Mouse (Mus musculus) spleen, postnatal 4 days (tissue): ENCODE results near the gene Adam12.
"Not testable (repeated sequence)": the region's sequence is repeated elsewhere in the genome, so short reads cannot be mapped to it uniquely, and the experiment has no call there.

ENCODE experiments used
- DNase-seq, 2 experiments: peaks; one replicate each; pipeline ENCODE4 v3.0.0; 2022; ENCODE audit warnings: low spot score in 2 of 2

Gene Adam12

DNA sequence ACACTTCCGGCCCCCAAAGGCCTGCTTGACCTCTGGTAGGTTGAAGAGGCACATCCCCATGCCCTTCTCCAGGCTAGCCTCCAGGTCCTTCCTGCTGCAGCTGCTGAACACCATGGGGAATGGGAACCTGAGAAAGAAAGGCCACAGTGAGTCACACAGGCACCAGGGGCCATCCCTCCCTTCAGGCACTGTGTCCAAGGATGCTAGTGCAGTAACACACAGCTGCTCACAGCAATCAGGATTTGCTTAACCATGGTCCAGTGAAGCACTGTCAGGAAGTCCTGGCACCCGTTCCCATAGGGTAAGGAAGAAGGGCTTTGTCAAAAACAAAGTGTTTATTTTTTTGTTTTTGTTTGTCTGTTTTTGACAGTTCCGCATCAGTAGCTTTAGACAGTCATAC, 294.5 kb downstream of the Adam12 start:
- no peak for DNase-seq

DNA sequence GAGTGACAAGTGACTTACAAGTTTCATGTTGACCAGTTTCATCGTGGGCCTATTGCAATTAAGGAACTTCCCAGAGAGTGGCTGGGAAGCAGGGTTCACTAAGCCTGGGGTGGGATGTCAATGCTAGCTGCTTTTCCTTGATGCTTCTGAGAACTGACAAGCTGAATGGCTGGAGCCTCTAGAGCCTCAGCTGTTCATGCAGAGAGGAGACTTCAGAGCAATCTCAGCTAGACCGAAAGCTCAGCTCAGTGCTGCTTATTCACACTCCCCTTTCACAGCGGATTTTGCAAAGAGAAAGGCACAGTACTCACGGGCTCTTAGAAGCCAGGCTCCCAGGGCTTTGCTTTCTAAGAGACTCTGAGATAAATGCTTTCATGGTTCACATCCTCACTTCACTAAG, 295.6 kb downstream of the Adam12 start:
- DNase-seq: no peak

DNA sequence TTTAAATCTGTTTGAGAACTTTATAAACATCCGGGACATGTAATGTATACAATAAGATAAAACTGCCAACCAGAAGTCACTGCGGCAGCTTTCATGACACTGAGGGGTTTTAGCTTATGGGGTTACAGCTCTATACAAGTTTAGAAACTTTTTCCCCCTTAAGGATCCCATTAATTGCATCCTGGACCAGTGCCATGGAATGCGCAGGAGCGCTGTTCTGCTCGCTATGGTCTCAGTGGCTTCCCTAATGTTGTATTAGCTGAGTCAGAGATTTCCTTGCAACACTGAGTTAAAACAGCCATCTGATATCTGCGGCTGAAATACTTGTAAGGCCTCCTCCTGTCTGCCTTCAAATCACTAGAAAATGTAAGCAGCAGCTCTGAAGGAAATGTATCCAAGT, 298.6 kb downstream of the Adam12 start:
- no peak for DNase-seq

DNA sequence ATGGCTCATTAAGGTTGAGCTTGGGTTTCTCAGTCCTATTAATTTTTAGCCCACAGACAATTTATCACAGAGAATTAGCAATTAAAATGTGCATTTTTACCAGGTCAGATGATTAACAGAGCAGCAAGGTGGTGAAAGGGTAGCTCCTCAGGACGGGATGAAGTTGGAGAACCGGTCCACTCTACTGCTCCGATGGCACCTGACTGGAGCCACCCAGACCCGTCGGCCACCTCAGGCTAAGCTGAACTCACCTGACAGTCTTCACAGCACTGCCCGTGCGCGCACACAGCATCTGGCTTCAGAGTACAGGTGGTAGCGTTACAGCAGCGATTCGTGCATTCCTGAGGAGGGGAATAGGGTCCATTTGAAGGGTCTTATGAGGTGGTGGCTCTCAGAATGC, 300.5 kb downstream of the Adam12 start:
- DNase-seq: no peak

DNA sequence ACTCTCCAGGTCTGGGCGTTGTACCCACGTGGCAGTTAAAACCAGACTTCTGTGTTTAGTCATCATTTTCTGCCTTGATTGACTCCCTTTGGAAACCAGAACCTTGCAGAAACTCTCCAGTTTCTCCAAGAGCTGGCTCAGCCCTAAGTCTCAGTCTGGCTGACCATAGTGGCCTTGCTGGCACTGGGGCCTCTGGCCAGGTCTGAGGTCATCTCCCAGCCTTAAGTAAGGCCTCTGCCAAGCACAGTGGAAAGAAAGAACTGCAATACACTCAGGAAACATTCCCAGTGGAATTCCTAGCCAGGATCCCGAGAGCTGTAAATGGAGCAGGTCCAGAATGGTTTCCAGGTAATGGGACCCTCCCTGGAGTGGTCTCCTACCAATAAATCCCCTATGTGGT, 303.0 kb downstream of the Adam12 start:
- no peak for DNase-seq

DNA sequence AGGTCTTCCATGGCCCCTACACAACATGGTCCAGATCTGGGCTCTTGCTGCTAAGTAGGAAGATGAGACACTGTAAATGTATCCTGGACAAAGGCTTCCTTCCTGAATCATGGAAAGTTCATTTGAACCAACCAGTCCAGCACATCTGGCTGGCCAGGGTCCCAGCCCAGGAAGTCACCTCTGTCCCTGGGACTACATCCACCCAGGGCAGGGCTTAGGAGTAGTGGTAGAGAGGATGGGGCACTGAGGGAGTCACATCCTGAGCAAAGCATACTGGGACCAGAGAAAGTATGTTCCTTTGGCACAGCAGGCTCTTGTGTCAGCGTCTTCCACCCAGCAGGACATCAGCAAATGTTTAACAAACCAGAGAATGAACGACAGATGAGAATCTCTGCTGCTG, 306.2 kb downstream of the Adam12 start:
- DNase-seq: no peak

DNA sequence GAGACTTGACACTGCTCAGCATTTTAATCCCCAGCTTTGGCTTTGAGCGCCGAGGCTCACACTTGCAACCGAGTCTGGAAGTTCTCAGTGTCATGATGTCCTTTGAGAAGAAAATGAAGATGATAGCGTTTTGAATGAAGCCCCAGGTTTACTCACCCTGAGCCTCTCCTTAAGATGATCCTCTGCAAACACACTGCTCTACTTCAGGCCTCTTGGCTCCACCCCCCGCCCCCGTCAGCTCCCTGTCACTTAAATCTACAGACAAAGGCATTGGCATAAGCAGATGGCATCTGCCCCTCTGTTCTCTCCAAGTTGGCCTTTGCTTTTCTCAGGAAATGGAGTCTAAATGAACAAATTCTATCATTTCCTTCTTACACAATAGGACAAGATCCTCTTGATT, 308.0 kb downstream of the Adam12 start:
- DNase-seq: no peak

DNA sequence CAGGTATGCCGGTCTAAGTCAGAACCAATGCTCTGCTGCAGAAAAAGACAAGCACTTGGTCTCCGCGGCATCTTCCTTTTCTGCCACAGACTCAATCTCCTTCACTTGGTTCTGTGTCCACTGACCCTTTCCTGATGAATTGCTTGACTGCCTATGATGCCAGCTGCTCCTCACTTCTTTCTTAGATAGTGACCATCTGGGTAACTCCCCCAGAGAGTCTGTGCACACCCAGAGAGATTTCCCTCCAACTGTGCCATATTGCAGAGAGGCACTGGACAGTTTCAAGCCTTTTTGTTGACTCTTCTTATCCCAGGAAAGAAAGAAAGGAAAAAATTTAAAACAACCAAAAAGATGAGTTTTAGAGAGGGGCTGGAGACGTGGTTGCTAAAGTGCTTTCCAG, 310.7 kb downstream of the Adam12 start:
- no peak for DNase-seq

DNA sequence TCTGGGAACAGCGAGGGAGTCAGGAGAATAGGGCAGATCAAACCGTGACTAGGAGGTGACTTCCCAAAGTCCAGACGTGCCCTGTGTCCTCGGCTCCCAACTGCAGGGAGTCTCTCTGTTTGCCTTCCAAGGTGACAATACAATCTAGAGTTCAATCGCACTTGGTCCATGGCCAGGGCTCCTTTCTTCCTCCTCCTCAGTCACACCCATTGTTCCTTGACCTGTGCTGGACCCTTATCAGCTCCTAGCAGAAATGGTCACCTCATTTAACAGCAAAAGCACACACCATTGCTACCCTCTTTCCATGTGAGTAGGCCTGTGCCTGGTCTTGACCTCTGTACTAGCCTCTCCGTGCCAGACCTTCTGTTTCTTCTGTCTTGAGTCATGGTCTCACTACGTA, 311.2 kb downstream of the Adam12 start:
- DNase-seq: no peak

DNA sequence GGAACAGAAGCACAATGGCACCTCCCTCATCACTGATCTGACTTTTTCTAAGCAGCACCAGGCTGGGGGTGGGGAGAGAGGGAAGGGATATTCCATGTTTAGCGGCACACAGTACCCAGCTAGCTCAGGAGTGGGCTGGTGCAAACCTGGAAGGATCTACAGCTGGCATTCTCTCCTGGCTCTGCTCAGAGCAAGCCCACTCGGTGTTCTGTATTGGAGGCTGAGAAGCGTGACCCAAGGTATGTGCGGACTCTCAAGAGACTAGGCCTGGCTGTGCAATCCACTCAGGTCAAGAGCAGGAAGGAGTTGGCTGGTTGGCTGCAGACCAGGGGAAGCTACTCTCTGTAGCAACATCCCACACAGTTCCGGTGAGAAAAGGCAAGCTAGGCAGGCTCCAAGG, 312.0 kb downstream of the Adam12 start:
- no peak for DNase-seq

DNA sequence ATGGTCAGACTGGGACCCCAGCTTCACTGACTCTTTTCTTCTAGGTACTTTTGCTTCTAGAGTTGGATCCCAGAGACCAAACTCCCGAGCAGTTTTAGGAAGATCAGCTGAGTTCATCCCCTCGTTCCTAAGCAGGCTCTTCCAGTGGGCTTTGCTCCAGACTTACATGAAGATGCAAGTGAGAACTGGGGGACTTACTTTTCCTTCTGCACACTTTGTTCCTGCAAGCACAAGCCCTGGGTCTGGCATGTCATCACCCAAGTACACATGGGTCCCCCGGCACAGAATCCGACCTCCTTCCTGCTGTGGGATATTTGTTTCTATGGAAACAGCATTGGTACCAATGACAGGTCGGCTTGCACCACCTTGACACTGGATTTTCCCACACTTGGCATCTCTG, 312.6 kb downstream of the Adam12 start:
- DNase-seq: no peak

DNA sequence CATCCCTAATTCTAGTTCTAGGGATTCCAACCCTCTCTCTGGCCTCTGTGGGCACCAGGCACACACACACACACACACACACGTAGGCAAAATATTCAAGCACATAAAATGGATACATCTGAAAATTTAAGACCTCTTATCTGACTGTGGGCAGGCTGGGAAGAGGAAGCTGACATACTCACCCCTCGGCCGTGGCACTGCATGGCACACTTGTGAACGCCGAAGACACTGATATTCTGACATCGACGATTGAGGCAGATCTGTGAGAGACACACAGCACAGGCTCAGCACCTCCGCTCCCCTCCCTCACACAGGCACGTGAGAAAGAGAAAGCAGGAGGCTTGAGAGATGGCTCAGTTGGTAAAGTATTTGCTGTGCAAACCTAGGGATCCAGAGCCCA, 315.7 kb downstream of the Adam12 start:
- no peak for DNase-seq

DNA sequence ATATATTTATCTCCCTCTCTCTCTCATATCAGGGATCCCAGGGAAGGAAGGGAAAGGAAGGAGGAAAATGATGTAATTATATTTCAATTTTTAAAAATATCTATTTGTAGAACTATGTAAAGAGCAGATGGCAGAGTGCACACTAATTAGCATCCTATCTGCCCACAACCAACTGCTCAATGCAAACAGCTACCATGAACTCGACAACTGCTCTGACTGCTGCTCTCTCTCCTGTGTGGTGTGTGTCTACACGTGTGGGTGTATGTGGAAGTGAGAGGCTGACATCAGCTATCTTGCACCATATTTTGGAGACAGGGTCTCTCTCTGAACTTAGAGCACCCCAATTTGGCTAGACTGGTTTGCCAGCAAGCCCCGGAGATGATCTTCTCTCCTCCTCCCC, 320.1 kb downstream of the Adam12 start:
- DNase-seq: no peak

DNA sequence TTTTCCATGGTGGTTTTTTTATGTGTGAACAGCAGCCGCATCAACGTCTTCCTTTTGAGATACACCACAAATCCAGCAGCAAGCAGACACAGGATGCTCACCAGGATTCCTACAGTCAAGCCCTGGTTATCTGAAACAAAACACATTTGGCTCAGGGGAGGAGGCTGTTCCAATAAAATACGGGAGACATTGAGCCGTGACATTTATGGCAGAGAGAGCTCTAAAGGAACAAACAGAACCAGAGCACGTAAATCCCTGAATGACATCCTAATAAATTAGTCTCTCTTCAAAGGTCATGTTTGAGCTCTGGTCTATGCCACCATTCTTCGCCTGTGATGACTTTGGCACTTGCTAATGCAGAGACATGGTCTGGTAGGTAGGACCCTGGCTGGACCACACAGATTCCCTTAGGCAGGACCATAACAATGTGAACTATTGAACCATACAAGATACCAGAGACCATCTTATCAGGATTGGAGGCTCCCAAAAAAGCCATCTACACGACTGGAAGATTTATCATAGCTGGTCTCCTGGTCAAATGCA, 322.0 kb downstream of the Adam12 start:
- DNase-seq: no peak

DNA sequence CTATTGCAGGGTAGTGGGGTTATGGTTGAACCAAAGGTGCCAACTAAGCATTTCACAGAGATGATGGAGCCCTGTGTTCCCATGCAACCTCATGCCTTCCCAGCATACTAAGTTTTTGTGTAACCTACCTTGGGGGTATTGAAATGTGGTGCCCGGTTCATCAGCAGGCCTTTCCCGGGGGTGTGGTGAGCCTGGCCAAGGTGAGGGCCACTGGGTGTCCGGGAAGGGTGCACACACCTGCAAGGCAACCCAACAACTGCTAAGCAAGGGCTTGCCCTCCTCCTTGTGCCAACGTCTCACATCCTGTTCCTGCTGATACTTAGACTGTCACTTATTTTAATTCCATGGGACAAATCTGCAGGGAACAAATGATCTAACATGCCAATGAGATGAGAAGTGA, 323.0 kb downstream of the Adam12 start:
- DNase-seq: no peak

DNA sequence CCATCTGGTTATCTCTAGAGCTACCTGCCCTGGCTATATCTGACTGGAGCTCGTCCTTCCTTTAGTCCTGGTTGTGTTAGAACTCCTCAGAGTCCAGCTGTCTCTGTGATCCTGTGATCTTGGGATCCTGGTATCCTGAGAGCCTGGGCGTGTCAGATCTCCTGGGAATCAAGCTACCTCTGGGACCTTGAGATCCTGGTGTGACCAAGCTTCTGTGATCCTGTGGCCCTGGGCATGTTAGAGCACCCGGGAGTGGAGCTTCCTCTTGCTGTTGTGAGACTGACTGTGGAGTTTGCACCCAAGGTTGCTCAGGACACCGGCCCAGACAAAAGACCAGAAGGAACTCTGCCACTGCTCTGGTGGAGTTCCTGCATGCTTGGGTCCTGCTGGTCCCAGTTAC, 332.6 kb downstream of the Adam12 start:
- no peak for DNase-seq

DNA sequence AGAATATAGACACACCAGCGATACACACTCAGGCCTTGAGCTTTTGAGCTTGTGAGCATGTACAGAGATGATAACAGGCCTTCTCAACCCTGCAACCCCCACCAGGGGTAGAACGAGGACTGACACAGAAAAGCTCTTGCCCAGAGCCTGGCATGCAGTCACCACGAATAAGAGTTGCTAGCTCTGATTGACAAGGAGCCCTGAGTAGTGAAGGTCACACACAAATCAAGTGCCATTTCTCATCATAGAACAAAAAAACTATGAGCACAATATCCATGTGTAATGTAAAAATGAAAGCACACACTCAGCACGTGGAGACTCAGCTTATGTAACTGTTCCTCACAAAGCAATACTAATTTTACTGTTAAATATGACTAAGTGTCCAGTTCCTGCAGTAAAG, 340.1 kb downstream of the Adam12 start:
- DNase-seq: no peak

DNA sequence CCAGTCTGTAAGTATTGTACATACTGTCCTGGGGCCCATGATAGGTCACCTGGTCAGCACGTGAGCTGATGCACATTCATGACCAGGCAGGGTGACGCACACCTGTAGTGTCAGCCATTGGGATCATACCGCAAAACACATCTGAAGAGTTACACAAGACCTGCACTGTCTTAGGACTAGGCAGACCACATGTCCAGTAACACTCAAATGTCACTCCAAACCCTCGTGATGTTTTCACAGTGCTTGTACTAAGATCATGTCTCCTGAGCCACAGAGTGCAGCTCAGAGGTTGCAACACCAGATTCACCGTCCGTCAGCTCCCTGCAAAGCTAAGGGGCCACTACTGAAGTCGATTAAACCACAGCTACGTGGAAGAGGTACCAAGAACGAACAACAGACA, 340.6 kb downstream of the Adam12 start:
- no peak for DNase-seq

DNA sequence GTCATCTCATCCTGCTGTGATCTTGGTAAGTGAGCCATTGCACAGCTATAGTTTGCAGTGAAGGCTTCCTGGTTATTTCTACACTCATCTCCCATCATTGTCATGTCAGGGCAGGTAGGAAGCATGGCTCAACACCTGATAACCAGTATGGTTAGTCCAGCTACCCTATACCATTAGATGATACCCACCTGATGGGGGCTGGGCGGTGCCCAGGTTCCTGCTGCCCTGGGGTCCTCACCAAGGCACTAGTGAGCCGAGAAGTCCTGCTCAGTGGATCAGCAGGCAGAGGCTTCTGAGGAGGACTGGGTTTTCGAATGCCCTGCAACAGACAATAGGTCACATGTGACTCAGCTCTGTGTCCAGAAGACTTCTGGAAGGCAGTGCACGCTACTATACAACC, 342.0 kb downstream of the Adam12 start:
- DNase-seq: no peak

DNA sequence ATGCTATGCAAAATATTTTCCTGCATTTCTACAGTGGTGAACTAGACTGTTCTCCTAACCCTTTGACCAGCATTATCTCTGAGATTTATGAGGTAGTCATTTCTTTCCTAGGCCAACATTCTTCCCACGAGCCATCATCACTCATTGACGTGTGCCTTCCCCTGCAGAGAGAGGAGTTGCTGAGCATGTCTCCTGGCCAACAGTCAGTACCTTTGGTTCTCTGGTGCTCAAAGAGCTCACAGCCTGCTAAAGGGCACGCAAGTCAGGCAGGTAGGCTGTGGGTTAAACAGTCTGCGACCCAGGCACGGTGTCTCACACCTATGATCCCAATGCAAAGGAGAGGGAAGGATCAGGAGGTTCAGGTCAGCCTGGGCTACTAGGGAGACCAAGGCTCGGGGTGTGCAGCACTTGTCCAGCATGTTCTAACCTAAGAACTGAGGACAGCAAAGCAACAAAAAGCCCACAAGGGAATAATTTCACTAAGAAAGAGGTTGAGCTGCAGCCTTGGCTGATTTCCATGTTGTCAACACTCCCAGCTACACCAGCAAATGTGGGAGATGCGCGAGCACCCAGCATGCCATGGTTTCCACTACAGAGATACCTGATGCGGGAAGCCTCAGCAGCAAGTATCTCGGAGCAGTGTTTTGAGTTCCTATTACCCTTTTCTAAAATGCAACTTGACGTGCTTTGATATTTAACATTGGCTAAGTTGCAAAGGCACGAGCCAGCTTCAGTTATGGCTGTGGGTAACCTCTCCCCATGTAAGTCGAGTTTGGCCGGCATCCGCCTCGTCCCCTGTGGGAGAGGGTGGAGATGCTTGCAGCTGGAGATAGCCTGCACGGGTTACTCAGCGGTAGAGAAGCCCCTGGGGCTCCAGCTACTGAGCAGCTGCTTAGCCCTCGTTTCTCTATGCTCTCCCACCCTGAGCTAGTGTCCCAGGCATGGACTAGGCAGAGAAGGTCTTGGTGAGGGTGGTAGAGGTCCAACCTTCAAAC, 342.7 kb downstream of the Adam12 start:
- no peak for DNase-seq

DNA sequence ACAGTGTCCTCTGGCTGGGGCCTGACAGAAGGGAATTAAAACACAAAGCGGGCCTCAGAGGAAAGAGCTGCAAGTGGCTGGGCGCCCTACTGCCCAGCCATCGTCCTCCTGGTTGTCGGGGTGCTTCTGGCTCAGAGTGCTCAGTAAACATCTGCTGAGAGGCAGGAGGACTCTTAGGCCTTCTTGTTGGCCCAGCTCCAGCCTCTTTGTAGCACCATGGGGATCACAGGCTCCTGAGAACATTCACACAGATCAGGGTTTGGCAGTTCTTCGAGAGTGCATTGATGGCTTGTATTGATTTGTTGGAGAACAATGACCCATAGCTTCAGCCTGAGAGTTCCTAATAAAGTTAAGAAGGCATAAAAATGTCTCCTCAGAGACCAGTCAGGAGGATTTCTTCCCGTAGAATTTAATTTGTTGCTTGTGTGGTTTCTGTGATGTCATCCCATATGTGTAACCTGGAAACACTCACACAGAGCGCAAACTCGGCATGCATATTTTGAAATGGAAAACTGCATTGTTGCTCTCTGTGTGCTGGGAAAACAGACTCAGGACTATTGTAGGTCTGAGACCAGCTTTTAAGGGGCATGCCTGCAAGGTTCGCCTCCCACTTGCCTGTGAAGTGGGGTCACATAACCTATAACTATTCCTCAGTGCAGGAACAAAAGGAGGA, 347.1 kb downstream of the Adam12 start:
- DNase-seq: not testable (repeated sequence)

DNA sequence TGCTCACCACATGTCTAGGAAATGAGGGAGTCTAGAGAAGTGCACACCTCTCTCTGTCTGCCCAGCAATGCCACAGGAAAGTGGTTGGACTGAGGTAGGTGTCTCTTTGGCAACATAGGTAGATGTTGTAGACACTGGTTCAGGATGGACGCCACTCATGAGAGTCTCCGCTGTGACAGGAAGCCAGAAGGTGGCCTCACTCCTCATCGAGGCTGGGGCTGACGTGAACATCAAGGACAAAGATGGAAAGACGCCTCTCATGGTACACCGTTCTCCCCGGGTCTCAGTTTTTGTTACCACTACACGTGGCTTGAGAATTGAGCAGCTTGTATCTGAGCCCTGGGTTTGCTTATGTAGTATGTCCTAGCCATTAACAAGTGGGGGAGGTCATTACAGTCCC, 352.2 kb downstream of the Adam12 start:
- no peak for DNase-seq
